Mouse (Mus musculus) heart, adult 2 months (tissue): Measurements from ENCODE around the gene Phex. TPM values are rescaled to one million over a fixed set of nuclear protein-coding genes. Genes with fewer than 3 reads are reported as not detected.

Source experiments
- DNase-seq, 2 experiments: peaks; one replicate each; pipeline ENCODE4 v3.0.0; 2021
- H3K27ac ChIP-seq: fragments of 200-600 bp; 2 replicates; pipeline ENCODE4 v1.8.1; 2022
- H3K27me3 ChIP-seq: fragments of 200-500 bp; 2 replicates; pipeline ENCODE4 v1.6.1; 2012; ENCODE audit warnings: mild to moderate bottlenecking, low read length, inconsistent platforms, mixed read lengths; ENCODE audit not compliant: control insufficient read depth, insufficient read depth
- H3K36me3 ChIP-seq: fragments of 200-500 bp; 2 replicates; pipeline ENCODE4 v1.6.1; 2012; ENCODE audit warnings: low read length, inconsistent platforms; ENCODE audit not compliant: control insufficient read depth, insufficient read depth
- H3K4me1 ChIP-seq: fragments of 200-500 bp; 2 replicates; pipeline ENCODE4 v1.6.1; 2011; ENCODE audit warnings: low read length; ENCODE audit not compliant: control insufficient read depth, insufficient read depth
- H3K4me3 ChIP-seq: fragments of 200-600 bp; 2 replicates; pipeline ENCODE4 v1.8.1; 2022
- H3K79me2 ChIP-seq: fragments of 200-500 bp; replicated peaks from 2 replicates; pipeline ENCODE4 v1.6.1; 2012; ENCODE audit warnings: mild to moderate bottlenecking, inconsistent platforms, low read length, moderate library complexity, mixed read lengths; ENCODE audit not compliant: control insufficient read depth, insufficient read depth
- H3K9ac ChIP-seq: fragments of 200-500 bp; 2 replicates; pipeline ENCODE4 v1.6.1; 2012; ENCODE audit warnings: low read depth, mild to moderate bottlenecking, control low read depth, inconsistent platforms, low read length, mixed read lengths
- CTCF ChIP-seq: fragments of 200-600 bp; IDR thresholded peaks from 2 replicates; pipeline ENCODE4 v1.8.1; 2022; ENCODE audit warnings: antibody characterized with exemption, mild to moderate bottlenecking, moderate library complexity
- EP300 ChIP-seq: fragments of 200-500 bp; IDR thresholded peaks from 2 replicates; pipeline ENCODE4 v1.6.1; 2011; ENCODE audit warnings: low read depth, low read length, control low read depth; ENCODE audit not compliant: insufficient read depth
- POLR2A ChIP-seq: fragments of 200-500 bp; IDR thresholded peaks from 2 replicates; pipeline ENCODE4 v1.6.1; 2011; ENCODE audit warnings: mild to moderate bottlenecking, low read depth, low read length, control low read depth; ENCODE audit not compliant: insufficient read depth
- WGBS: fragments of 180-500 bp; shearing (Covaris S2); methylation state at CpG from one replicate; pipeline ENCODE4 v1.1.7; 2018; 5-methylcytosine and 5-hydroxymethylcytosine counted together
- intact Hi-C: fragments of 180-260 bp; cut with DNase I; formaldehyde crosslinking; loops from one replicate; pipeline ENCODE4 v1.15.1; 2025
- polyA plus RNA-seq: library from polyadenylated mRNA; depleted of rRNA; stranded (reverse); fragments of >200 nt; gene quantifications from 2 replicates; pipeline ENCODE4 v1.2.3, GENCODE M21; 2012
- total RNA-seq, 2 experiments: library from RNA; stranded (reverse); gene quantifications; 2 replicates each; pipeline ENCODE4 v1.2.3; 2021

Phex gene
- total and polyA plus RNA-seq, 3 experiments, result 0.04 to 0.05 TPM; not detected in 1

- Histone ChIP-seq H3K4me1 (no peaks in the 10 kb centered on the region), H3K4me3 (no peak overlapping the region), H3K79me2 (no peaks in the 10 kb centered on the region), H3K9ac (no peak overlapping the region), H3K27ac (no peak overlapping the region), H3K36me3 (no peaks in the 10 kb centered on the region), H3K27me3 (no peaks in the 10 kb centered on the region)
- 73% methylated on average over 3 of the region's 3 CpGs for WGBS
- no peak for DNase-seq
- intact Hi-C loops, result no loop called here
- TF ChIP-seq EP300 (no peak), CTCF (no peak), POLR2A (no peak)
These were observed 85.3 kb downstream of the Phex start for GRCm38 (mm10) chrX:157329821-157330220.

DNA sequence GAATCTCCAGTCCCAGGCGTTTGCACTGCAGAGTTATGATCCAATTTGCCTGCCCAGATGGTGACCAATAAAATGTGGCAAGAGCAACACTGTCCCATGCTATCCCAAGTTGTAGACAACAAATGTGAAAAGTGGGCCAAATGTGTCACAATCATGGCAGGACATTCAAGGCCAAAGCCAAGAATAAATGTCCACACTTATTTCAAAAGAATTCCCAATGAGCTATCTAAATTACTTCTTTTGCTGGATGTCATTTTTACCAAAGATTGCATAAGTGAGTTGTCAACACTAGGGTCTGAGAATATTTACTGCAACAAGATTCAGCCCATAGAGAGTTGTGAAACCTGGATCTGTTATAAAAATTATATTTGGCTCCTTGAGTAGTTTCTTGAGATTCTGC, 86.7 kb downstream of the Phex start:
- 23% methylated on average over 1 of the region's 1 CpGs for WGBS
- no peak overlapping the region for H3K4me3 ChIP-seq
- intact Hi-C loops, result no loop called here

DNA sequence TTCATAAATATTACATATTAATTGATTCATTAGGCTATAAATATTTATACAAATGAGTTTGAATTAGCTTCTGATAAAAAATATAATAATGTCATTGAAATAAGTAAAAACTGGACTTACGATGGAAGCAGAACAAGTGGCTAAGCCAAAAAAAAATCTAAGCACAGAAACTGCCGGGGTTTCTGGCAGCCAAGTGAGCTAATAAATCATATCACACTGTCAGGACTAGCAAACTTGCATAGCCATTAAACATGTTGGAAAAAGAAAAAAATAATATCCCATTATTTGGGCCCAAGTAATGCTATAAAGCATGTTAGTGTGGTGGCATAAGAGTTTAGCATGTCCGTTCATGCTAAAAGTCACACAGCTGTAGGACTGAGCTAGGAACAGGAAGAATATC, 87.4 kb downstream of the Phex start:
- H3K27me3 ChIP-seq, result no peaks in the 10 kb centered on the region
- intact Hi-C loops, result no loop called here
- H3K4me3 ChIP-seq, result no peak overlapping the region
- DNase-seq, result no peak
- H3K4me1 ChIP-seq, result no peaks in the 10 kb centered on the region
- no peak overlapping the region for H3K27ac ChIP-seq
- H3K36me3 ChIP-seq, result no peaks in the 10 kb centered on the region
- H3K79me2 ChIP-seq, result no peaks in the 10 kb centered on the region
- TF ChIP-seq EP300, result no peak
- WGBS, result 80% methylated on average over 3 of the region's 3 CpGs
- H3K9ac ChIP-seq, result no peak overlapping the region

More for the DNA sequence above, 86.7 kb downstream of the Phex start:
- no peaks in the 10 kb centered on the region for H3K27me3 ChIP-seq
- no peaks in the 10 kb centered on the region for H3K36me3 ChIP-seq
- DNase-seq, result peak in 1 of 2 experiments; percentile 27
- TF ChIP-seq POLR2A, result no peak
- no peak for TF ChIP-seq CTCF
- TF ChIP-seq EP300, result no peak
- no peak overlapping the region for H3K27ac ChIP-seq
- no peak overlapping the region for H3K9ac ChIP-seq
- no peaks in the 10 kb centered on the region for H3K4me1 ChIP-seq
- H3K79me2 ChIP-seq, result no peaks in the 10 kb centered on the region

- DNase-seq, result no peak
- Histone ChIP-seq H3K27ac (no peak overlapping the region), H3K27me3 (no peaks in the 10 kb centered on the region), H3K9ac (no peak overlapping the region), H3K79me2 (no peaks in the 10 kb centered on the region), H3K4me3 (no peak overlapping the region), H3K4me1 (no peaks in the 10 kb centered on the region), H3K36me3 (no peaks in the 10 kb centered on the region)
- WGBS, result 77% methylated on average over 3 of the region's 3 CpGs
- TF ChIP-seq EP300 (no peak), POLR2A (no peak), CTCF (no peak)
- intact Hi-C loops, result no loop called here
These were observed 90.7 kb downstream of the Phex start for GRCm38 (mm10) chrX:157324396-157324795.

GRCm38 (mm10) chrX:157310331-157310730, 104.8 kb downstream of the Phex start:
- H3K4me3 ChIP-seq, result no peak overlapping the region
- H3K36me3 ChIP-seq, result no peaks in the 10 kb centered on the region
- TF ChIP-seq POLR2A, result no peak
- no peak for DNase-seq
- intact Hi-C loops, result no loop called here
- no peak overlapping the region for H3K27ac ChIP-seq
- H3K79me2 ChIP-seq, result no peaks in the 10 kb centered on the region
- WGBS, result 70% methylated on average over 3 of the region's 3 CpGs
- no peaks in the 10 kb centered on the region for H3K27me3 ChIP-seq
- no peaks in the 10 kb centered on the region for H3K4me1 ChIP-seq
- H3K9ac ChIP-seq, result no peak overlapping the region

GRCm38 (mm10) chrX:157308171-157308570, 106.9 kb downstream of the Phex start:
- no peaks in the 10 kb centered on the region for H3K79me2 ChIP-seq
- WGBS, result 68% methylated on average over 1 of the region's 1 CpGs
- no peak overlapping the region for H3K4me3 ChIP-seq
- no peaks in the 10 kb centered on the region for H3K36me3 ChIP-seq
- no peaks in the 10 kb centered on the region for H3K27me3 ChIP-seq
- H3K9ac ChIP-seq, result no peak overlapping the region
- DNase-seq, result no peak
- no peak overlapping the region for H3K27ac ChIP-seq
- TF ChIP-seq POLR2A (no peak), EP300 (no peak), CTCF (no peak)
- intact Hi-C loops, result no loop called here
- H3K4me1 ChIP-seq, result no peaks in the 10 kb centered on the region

- Histone ChIP-seq H3K27me3 (no peaks in the 10 kb centered on the region), H3K36me3 (no peaks in the 10 kb centered on the region), H3K27ac (no peak overlapping the region), H3K4me1 (no peaks in the 10 kb centered on the region), H3K9ac (no peak overlapping the region), H3K4me3 (no peak overlapping the region), H3K79me2 (no peaks in the 10 kb centered on the region)
- no peak for DNase-seq
- no peak for TF ChIP-seq POLR2A
- no peak for TF ChIP-seq EP300
- TF ChIP-seq CTCF, result peak; percentile 61
- intact Hi-C loops, result loop anchor here (2.0 kb wide), 1 partner anchor 395 kb away; no protein-coding TSS in a partner anchor
- 8% methylated on average over 3 of the region's 3 CpGs for WGBS
These were observed 107.7 kb downstream of the Phex start for GRCm38 (mm10) chrX:157307411-157307810.
